Mouse (Mus musculus): ENCODE measurements around the gene Anapc1. TPM values are rescaled to one million over a fixed set of nuclear protein-coding genes. Genes with fewer than 3 reads are reported as not detected.

Gene Anapc1
- polyA plus RNA-seq, 1 experiment from 2014 or later, result 91.2 TPM

- Histone ChIP-seq H3K9me3 (ENCODE audit: low read depth, low read length) (no peaks in the 10 kb centered on the region), H3K9ac (no peak overlapping the region), H3K4me2 (no peak overlapping the region), H3K27ac (ENCODE audit: low read depth) (no peak overlapping the region), H3K4me3 (ENCODE audit: low read depth, low read length) (no peak overlapping the region), H3K4me1 (ENCODE audit: insufficient read depth) (peaks cover 17% of the 10 kb centered on the region), H3K36me3 (ENCODE audit: insufficient read depth) (no peaks in the 10 kb centered on the region), H3K27me3 (ENCODE audit: insufficient read depth, low read length) (no peaks in the 10 kb centered on the region)
- no peak for ATAC-seq (ENCODE audit: insufficient read depth)
- 36% methylated on average over 4 of the region's 4 CpGs for WGBS
- no peak for DNase-seq
- no peak for TF ChIP-seq CTCF (IDR thresholded peaks at IDR 0.05; ENCODE audit: low read depth)
Measured at GRCm38 (mm10) chr2:128568490-128568889, 118.7 kb downstream of the Anapc1 start.

DNA sequence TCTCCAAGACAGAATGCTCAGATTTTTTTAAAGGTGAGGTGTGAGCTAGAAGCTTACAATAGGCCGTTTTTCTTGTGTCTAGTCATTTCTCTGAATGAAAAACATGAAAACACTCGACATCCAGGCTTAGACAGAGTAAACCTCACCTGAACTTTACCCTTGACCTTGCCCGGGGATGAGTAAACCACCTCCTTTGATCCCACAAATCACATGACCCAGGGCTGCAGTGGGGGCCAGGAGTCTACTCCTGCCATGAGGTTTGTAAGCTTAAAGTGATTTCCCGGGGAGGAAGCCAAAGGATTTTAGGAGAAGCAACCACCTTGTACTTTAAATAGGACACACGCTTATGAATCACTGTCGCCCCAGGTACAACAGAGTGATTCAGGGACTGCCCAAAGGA, 119.2 kb downstream of the Anapc1 start:
- WGBS, result 42% methylated on average over 6 of the region's 6 CpGs
- no peak for DNase-seq
- Histone ChIP-seq H3K4me1 (ENCODE audit: insufficient read depth) (peaks cover 17% of the 10 kb centered on the region), H3K36me3 (ENCODE audit: insufficient read depth) (no peaks in the 10 kb centered on the region), H3K4me3 (ENCODE audit: low read depth, low read length) (no peak overlapping the region), H3K27ac (ENCODE audit: low read depth) (no peak overlapping the region), H3K27me3 (ENCODE audit: insufficient read depth, low read length) (no peaks in the 10 kb centered on the region), H3K9me3 (ENCODE audit: low read depth, low read length) (no peaks in the 10 kb centered on the region), H3K9ac (no peak overlapping the region), H3K4me2 (no peak overlapping the region)
- TF ChIP-seq CTCF (IDR thresholded peaks at IDR 0.05; ENCODE audit: low read depth), result no peak
- ATAC-seq (ENCODE audit: insufficient read depth), result no peak

GRCm38 (mm10) chr2:128566304-128567147, 120.7 kb downstream of the Anapc1 start:
- no peak overlapping the region for H3K9ac ChIP-seq
- H3K4me2 ChIP-seq, result no peak overlapping the region
- peaks cover 17% of the 10 kb centered on the region for H3K4me1 ChIP-seq (ENCODE audit: insufficient read depth)
- DNase-seq (peak; percentile 65), ATAC-seq (ENCODE audit: insufficient read depth) (peak; percentile 18; the same call in 1 of the 2 replicates)
- peak; percentile 65 for TF ChIP-seq CTCF (IDR thresholded peaks at IDR 0.05; ENCODE audit: low read depth)
- no peak overlapping the region for H3K4me3 ChIP-seq (ENCODE audit: low read depth, low read length)
- H3K36me3 ChIP-seq (ENCODE audit: insufficient read depth), result no peaks in the 10 kb centered on the region
- peak overlapping the region; percentile 24; the same call in 1 of the 2 replicates for H3K27ac ChIP-seq (ENCODE audit: low read depth)
- no peaks in the 10 kb centered on the region for H3K27me3 ChIP-seq (ENCODE audit: insufficient read depth, low read length)
- H3K9me3 ChIP-seq (ENCODE audit: low read depth, low read length), result no peaks in the 10 kb centered on the region
- 63% methylated on average over 10 of the region's 10 CpGs for WGBS

DNA sequence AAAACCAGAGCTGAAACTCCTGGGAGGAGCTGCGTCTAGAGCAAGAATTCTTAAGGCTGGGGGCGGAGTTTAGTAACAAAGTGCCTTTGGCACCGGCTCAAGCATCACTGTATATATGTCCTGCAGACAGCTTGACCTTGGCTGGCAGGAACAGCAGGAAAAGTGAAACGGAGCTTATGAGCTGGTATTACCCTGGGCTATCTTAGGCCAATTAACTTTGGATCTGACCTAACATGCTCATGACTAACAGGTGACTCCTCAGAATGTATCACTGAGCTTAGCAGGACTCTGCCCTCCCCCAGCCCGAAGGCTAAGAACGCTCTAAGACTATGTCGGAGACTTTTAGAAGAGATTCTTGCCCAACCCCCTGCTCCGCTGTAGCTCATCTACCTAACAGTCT, 121.3 kb downstream of the Anapc1 start:
- Histone ChIP-seq H3K27me3 (ENCODE audit: insufficient read depth, low read length) (no peaks in the 10 kb centered on the region), H3K9ac (no peak overlapping the region), H3K36me3 (ENCODE audit: insufficient read depth) (no peaks in the 10 kb centered on the region), H3K9me3 (ENCODE audit: low read depth, low read length) (no peaks in the 10 kb centered on the region), H3K27ac (ENCODE audit: low read depth) (no peak overlapping the region; the same call in 1 of the 2 replicates), H3K4me3 (ENCODE audit: low read depth, low read length) (no peak overlapping the region), H3K4me2 (no peak overlapping the region), H3K4me1 (ENCODE audit: insufficient read depth) (peaks cover 17% of the 10 kb centered on the region)
- DNase-seq, result peak; percentile 92
- 29% methylated on average over 8 of the region's 8 CpGs for WGBS
- peak; percentile 82 for ATAC-seq (ENCODE audit: insufficient read depth)
- TF ChIP-seq CTCF (IDR thresholded peaks at IDR 0.05; ENCODE audit: low read depth), result no peak

DNA sequence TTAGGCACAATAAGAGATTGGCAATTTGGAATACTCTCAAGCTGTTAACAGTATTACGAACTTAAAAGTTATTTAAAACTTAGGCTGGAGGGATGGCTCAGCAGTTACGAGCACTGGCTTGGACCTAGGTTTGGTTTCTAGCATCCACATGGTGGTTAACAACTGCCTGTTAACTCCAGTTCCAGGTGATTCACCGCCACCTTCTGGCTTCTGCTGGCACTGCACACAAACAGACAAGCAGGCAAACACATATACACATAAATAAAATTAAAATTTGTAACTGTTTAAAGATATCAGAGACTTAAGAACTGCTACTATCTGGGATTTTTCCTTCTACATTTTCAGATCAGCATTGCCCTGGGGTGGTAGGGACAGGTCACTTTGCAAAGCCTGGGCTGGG, 123.0 kb downstream of the Anapc1 start:
- H3K27me3 ChIP-seq (ENCODE audit: insufficient read depth, low read length), result no peaks in the 10 kb centered on the region
- DNase-seq, result no peak

More for the DNA sequence above, 123.0 kb downstream of the Anapc1 start:
- H3K9me3 ChIP-seq (ENCODE audit: low read depth, low read length), result no peaks in the 10 kb centered on the region
- 90% methylated on average over 3 of the region's 3 CpGs for WGBS
- TF ChIP-seq CTCF (IDR thresholded peaks at IDR 0.05; ENCODE audit: low read depth), result peak; percentile 44; the same call in 1 of the 2 replicates
- H3K9ac ChIP-seq, result no peak overlapping the region
- H3K4me2 ChIP-seq, result no peak overlapping the region
- peaks cover 17% of the 10 kb centered on the region for H3K4me1 ChIP-seq (ENCODE audit: insufficient read depth)
- no peak overlapping the region for H3K4me3 ChIP-seq (ENCODE audit: low read depth, low read length)
- H3K27ac ChIP-seq (ENCODE audit: low read depth), result no peak overlapping the region
- no peak for ATAC-seq (ENCODE audit: insufficient read depth)
- H3K36me3 ChIP-seq (ENCODE audit: insufficient read depth), result no peaks in the 10 kb centered on the region

Other genes with a start within 250 kb of the Anapc1 start
- gene Spdye4c, start 96.2 kb downstream of the Anapc1 start, polyA plus RNA-seq (2014; fragmentation: Nextera tagmentation; extraction: Ambion mirVana), result not detected in 2 replicates
- 4.5 TPM in 2 replicates for gene Mertk, start 11.6 kb upstream of the Anapc1 start, polyA plus RNA-seq (2014; fragmentation: Nextera tagmentation; extraction: Ambion mirVana)
- 29.5 and 30.2 TPM in 2 replicates for gene Tmem87b, start 130.7 kb upstream of the Anapc1 start, polyA plus RNA-seq (2014; fragmentation: Nextera tagmentation; extraction: Ambion mirVana)
- gene Fbln7, start 175.6 kb upstream of the Anapc1 start, polyA plus RNA-seq (2014; fragmentation: Nextera tagmentation; extraction: Ambion mirVana), result 7.5 and 9.1 TPM in 2 replicates